Mouse (Mus musculus) thymus, postnatal 36 days (tissue): ENCODE data around the gene Tnc.
"Not testable (repeated sequence)": the region's sequence is repeated elsewhere in the genome, so short reads cannot be mapped to it uniquely, and the experiment has no call there.

Experiments used
- DNase-seq, 2 experiments: peaks; one replicate each; pipeline ENCODE4 v3.0.0; 2022; ENCODE audit warnings: mixed read lengths in 2 of 2

Tnc gene

GRCm38 (mm10) chr4:63961858-63962468 is 84.9 kb downstream of the Tnc start:
- no peak for DNase-seq

GRCm38 (mm10) chr4:63958601-63959000 is 88.2 kb downstream of the Tnc start:
- no peak for DNase-seq

- no peak for DNase-seq
Measured at GRCm38 (mm10) chr4:63950054-63950453, 96.8 kb downstream of the Tnc start.

DNA sequence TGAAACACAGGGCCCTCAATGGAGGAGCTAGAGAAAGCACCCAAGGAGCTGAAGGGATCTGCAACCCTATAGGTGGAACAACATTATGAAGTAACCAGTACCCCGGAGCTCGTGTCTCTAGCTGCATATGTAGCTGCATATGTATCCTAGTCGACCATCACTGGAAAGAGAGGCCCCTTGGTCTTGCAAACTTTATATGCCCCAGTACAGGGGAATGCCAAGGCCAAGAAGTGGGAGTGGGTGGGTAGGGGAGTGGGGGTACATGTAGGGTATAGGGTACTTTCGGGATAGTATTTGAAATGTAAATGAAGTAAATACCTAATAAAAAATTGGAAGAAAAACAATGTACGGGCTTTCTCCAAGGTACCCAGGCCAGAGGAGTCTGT is 98.1 kb downstream of the Tnc start:
- not testable (repeated sequence) for DNase-seq

DNA sequence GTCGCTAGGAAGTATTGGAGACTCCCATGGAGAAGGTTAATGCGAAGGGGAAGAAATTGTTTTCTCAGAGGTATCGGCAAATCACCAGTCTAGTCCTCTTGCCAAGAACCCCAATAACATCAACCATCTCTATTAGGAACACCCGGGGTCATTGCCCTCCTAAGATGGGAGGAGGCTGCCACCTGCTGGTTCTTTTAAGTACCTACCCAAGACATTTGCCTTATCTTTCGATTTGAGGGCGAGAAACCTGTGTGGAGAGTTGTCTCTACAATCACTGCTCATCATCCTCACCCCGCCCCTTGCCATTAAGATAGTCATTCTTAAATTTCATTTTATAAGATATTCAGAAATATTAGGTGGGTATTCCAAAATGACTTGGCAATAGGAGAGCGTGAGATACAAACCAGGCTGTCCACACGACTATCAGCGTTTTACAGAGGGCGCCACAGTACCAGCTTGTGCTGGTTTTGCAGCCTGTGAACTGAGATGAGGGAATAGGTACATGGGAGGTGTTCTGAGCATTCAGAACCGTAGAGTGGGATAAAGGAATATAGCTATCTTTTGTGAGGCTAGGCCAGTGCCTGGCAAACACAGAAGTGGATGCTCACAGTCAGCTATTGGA is 98.6 kb downstream of the Tnc start:
- peak; percentile 50 to 62 for DNase-seq

DNA sequence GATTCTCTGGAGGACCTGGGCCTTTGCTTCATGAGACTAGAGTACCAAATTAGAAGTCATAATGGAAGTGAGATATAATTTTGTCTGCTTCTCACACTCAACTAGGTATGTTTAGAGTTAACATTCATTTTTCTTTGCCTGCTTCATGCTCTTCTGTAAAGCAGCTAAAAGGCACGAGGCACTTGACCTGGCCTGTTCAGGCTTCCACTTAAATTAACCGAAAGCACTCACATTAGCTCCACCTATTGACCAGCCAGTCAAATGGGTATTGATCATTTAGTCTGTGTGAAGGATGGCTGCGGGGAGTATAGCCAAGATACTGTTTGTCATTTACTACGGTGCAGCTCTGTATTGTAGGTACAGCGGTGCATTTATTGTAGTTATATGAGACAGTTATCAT is 103.0 kb downstream of the Tnc start:
- DNase-seq = no peak

DNA sequence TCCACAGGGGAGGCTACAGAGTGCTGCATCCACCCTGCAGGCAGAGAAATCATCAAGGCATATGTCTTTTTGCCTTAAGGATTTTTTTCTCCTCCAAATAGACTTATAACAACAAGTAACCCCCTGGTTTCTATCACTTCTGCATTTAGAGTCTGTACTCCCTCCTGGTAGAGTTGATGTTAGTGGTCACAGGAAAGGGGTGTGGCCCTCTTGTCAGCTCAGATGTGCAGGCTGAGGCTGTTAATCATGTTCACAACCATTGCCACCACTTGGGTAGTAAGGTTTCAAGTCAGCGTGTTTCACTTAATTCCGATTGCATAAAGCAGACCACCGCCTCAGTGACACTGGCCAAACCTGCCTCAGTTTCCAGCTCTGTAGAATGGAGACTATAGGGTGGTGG is 103.9 kb downstream of the Tnc start:
- no peak for DNase-seq

DNA sequence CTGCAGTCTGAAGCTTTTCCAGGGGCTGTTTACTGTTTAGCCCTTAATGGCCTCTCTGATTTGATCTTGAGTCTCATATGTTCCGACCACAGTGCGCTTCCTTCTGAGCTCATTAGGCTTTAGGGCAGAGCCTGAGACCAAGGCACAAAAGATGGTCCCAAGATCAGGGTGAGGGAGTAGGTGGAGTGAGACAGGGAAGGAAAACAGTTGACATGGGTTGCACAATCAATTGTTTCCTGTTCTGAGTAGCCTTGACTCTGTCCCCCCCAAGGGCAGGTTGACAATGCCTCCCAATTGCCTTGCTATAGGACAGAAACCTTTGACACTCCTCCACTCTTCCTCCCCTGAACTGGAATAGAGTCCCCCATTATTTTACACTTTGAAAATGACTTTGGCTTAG is 105.4 kb downstream of the Tnc start:
- DNase-seq = no peak

GRCm38 (mm10) chr4:63939428-63939827 is 107.4 kb downstream of the Tnc start:
- DNase-seq = no peak

GRCm38 (mm10) chr4:63935960-63936359 is 110.9 kb downstream of the Tnc start:
- no peak for DNase-seq

DNA sequence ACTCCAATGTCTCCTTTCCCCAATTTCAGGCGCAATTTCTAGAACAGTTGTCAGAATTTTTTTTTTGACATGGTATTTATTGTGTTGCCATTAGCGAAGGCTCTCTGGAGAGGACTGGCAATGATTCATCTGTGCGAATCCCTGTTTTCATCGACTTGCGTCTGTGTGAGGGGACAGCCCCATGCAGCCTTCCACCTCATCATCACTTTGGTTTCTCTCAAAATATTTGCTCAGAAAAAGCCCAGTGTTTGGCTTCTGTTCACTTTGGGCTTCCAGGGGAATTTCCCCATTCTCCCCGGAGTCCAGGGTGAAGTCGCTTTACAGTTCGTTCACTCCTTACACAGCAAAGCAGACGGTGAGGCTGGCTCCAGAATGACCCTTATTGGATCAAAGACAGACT is 111.5 kb downstream of the Tnc start:
- no peak for DNase-seq

GRCm38 (mm10) chr4:63930863-63931262 is 116.0 kb downstream of the Tnc start:
- DNase-seq = no peak

- DNase-seq = no peak
Measured at GRCm38 (mm10) chr4:63929490-63929889, 117.3 kb downstream of the Tnc start.

GRCm38 (mm10) chr4:63928192-63928591 is 118.6 kb downstream of the Tnc start:
- no peak for DNase-seq

- no peak for DNase-seq
Measured at GRCm38 (mm10) chr4:63917181-63917580, 129.6 kb downstream of the Tnc start.

- DNase-seq = no peak
Measured at GRCm38 (mm10) chr4:63916753-63917152, 130.1 kb downstream of the Tnc start.

- no peak for DNase-seq
Measured at GRCm38 (mm10) chr4:63916288-63916687, 130.5 kb downstream of the Tnc start.
